Mouse (Mus musculus) embryonic facial prominence, embryonic 14.5 days (tissue): ENCODE measurements around the gene Olfr1217. TPM values are rescaled to one million over a fixed set of nuclear protein-coding genes. Genes with fewer than 3 reads are reported as not detected.
"Not testable (repeated sequence)": the region's sequence is repeated elsewhere in the genome, so short reads cannot be mapped to it uniquely, and the experiment has no call there.

Source experiments
- ATAC-seq: fragments of 200-750 bp; cut with Nextera tagmentation; 2 replicates; pipeline ENCODE4 v1.8.0; 2017; ENCODE audit warnings: low read depth, moderate number of reproducible peaks, moderate TSS enrichment
- DNase-seq: peaks from one replicate; pipeline ENCODE4 v3.0.0-alpha.2; 2015; ENCODE audit warnings: low spot score
- H3K27ac ChIP-seq: fragments of 300-500 bp; sonication (generic); replicated peaks from 2 replicates; pipeline ENCODE4 v1.5.1; 2014; ENCODE audit warnings: low read depth, mild to moderate bottlenecking, low read length, moderate library complexity
- H3K27me3 ChIP-seq: fragments of 300-500 bp; sonication (generic); replicated peaks from 2 replicates; pipeline ENCODE4 v1.6.1; 2014; ENCODE audit warnings: low read length; ENCODE audit not compliant: control insufficient read depth, insufficient read depth
- H3K36me3 ChIP-seq: fragments of 300-500 bp; sonication (generic); 2 replicates; pipeline ENCODE4 v1.6.1; 2014; ENCODE audit warnings: low read length, mixed read lengths; ENCODE audit not compliant: control insufficient read depth, insufficient read depth
- H3K4me1 ChIP-seq: fragments of 300-500 bp; sonication (generic); 2 replicates; pipeline ENCODE4 v1.6.1; 2014; ENCODE audit warnings: antibody characterized with exemption, low read length; ENCODE audit not compliant: control insufficient read depth, insufficient read depth
- H3K4me2 ChIP-seq: fragments of 300-500 bp; sonication (generic); 2 replicates; pipeline ENCODE4 v1.6.1; 2014; ENCODE audit warnings: low read depth, mild to moderate bottlenecking, low read length, moderate library complexity, mixed read lengths
- H3K4me3 ChIP-seq: fragments of 300-500 bp; sonication (generic); 2 replicates; pipeline ENCODE4 v1.5.1; 2014; ENCODE audit warnings: low read depth, mild to moderate bottlenecking, low read length
- H3K9ac ChIP-seq: fragments of 300-500 bp; sonication (generic); 2 replicates; pipeline ENCODE4 v1.6.1; 2014; ENCODE audit warnings: low read depth, mild to moderate bottlenecking, low read length, moderate library complexity, mixed read lengths
- H3K9me3 ChIP-seq: fragments of 300-500 bp; sonication (generic); 2 replicates; pipeline ENCODE4 v1.6.1; 2016; ENCODE audit warnings: low read length; ENCODE audit not compliant: control insufficient read depth
- WGBS: fragments of 180-500 bp; shearing (Covaris S2); extraction: QIAGEN DNeasy Blood & Tissue Kit; methylation state at CpG from one replicate; pipeline ENCODE4 v1.1.7; 2014; 5-methylcytosine and 5-hydroxymethylcytosine counted together
- polyA plus RNA-seq: library from polyadenylated mRNA; unstranded; fragments of >200 nt; fragmentation: Nextera tagmentation; extraction: Ambion mirVana; gene quantifications from 2 replicates; pipeline ENCODE4 v1.2.1, GENCODE M21; 2014

The Olfr1217 gene
- not detected in 2 replicates for polyA plus RNA-seq

DNA sequence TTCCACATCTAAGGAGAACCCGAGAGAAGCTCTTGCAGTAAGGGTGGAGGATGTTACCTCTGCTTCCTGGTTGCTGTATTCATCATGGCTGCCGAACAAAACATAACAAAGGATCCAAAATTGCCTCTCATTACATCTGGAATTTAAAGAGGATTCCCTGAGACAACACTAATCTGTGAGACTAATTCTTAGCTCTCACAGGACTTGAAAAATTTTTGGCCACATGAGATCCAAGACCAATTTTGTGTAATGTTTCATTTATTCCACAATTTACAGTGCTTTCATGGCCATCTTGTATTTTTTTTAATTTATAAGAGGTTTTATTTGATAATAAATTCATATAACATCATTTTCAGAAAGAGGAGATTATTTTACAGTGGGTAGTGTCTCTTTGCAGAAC lies at the start of gene Olfr1217:
TSS of gene Olfr1217 (minus strand) at position 101 of the 400 bp plus-strand sequence.
- Histone ChIP-seq H3K4me1 (no peaks in the 10 kb centered on the region), H3K27me3 (no peaks in the 10 kb centered on the region), H3K4me3 (no peak within 1 kb of the TSS), H3K36me3 (no peaks in the 10 kb centered on the region), H3K27ac (no peak within 1 kb of the TSS), H3K9ac (no peak within 1 kb of the TSS), H3K9me3 (no peaks in the 10 kb centered on the region), H3K4me2 (no peak within 1 kb of the TSS)
- WGBS, result 69% methylated on average over 2 of the region's 2 CpGs
- DNase-seq, result no peak
- no peak for ATAC-seq

GRCm38 (mm10) chr2:89081487-89081886 lies 49.6 kb upstream of the Olfr1217 start:
- Histone ChIP-seq H3K4me2 (no peak overlapping the region), H3K9me3 (no peaks in the 10 kb centered on the region), H3K27me3 (no peaks in the 10 kb centered on the region), H3K27ac (no peak overlapping the region), H3K36me3 (no peaks in the 10 kb centered on the region), H3K4me3 (no peak overlapping the region), H3K9ac (no peak overlapping the region), H3K4me1 (no peaks in the 10 kb centered on the region)
- DNase-seq (no peak), ATAC-seq (no peak)

GRCm38 (mm10) chr2:89061087-89061486 lies 29.2 kb upstream of the Olfr1217 start, which contains the start of gene Olfr1218:
Olfr1218 (minus strand) TSS chr2:89061187.
- DNase-seq, result no peak
- H3K4me3 ChIP-seq, result no peak within 1 kb of the TSS
- ATAC-seq, result no peak
- no peak within 1 kb of the TSS for H3K4me2 ChIP-seq
- H3K27ac ChIP-seq, result no peak within 1 kb of the TSS
- H3K9me3 ChIP-seq, result no peaks in the 10 kb centered on the region
- no peak within 1 kb of the TSS for H3K9ac ChIP-seq
- H3K4me1 ChIP-seq, result no peaks in the 10 kb centered on the region
- H3K36me3 ChIP-seq, result no peaks in the 10 kb centered on the region
- no peaks in the 10 kb centered on the region for H3K27me3 ChIP-seq

DNA sequence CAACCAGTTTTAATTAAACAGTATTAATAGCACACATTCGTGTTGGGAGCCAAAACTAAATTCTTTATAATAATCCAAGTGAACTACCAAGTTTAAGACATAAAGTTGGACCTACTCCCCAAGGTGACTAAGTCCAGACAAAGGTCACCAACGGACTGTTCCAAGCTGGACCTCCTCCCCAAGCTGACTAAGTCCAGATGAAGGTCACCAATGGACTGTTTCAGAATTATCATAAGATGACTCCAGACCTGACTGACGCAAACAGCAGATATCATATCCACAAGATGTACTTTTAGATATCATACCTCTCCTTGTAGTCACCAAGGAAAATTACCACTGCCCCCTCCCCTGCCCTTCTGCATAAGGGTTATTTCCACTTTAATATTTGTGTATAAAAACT lies 10.4 kb downstream of the Olfr1217 start:
- not testable (repeated sequence) for H3K36me3 ChIP-seq, H3K4me3 ChIP-seq, DNase-seq, H3K4me2 ChIP-seq, H3K27me3 ChIP-seq, H3K9ac ChIP-seq, H3K27ac ChIP-seq, ATAC-seq, H3K9me3 ChIP-seq, H3K4me1 ChIP-seq
- 67% methylated on average over 3 of the region's 3 CpGs for WGBS

DNA sequence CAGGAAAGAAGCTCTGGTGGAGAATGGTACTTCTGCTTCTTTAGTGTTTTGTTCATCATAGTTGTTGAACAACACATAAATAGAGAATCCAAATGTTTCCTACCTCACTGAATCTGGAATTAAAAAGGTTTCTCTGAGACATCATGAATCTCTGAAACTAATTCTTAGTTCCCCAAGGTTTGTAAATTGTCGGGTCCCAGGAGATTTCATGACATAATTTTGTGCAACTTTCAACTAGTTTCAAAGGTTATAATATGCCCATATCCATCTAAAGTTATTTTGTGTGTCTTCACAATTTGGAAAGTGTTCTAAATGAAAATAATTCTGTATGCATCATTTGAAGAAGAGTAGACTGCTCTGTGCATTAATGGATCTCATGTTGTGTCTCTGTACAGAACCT lies 13.6 kb downstream of the Olfr1217 start, which contains the start of gene Olfr1216:
TSS of gene Olfr1216 (minus strand) at position 101 of the 400 bp plus-strand sequence.
- ATAC-seq (no peak), DNase-seq (no peak)
- no peak within 1 kb of the TSS for H3K4me3 ChIP-seq
- H3K9me3 ChIP-seq, result no peaks in the 10 kb centered on the region
- H3K36me3 ChIP-seq, result no peaks in the 10 kb centered on the region
- H3K27ac ChIP-seq, result no peak within 1 kb of the TSS
- no peaks in the 10 kb centered on the region for H3K4me1 ChIP-seq
- H3K9ac ChIP-seq, result no peak within 1 kb of the TSS
- H3K27me3 ChIP-seq, result no peaks in the 10 kb centered on the region
- 73% methylated on average over 1 of the region's 1 CpGs for WGBS
- no peak within 1 kb of the TSS for H3K4me2 ChIP-seq

- H3K9me3 ChIP-seq, result no peaks in the 10 kb centered on the region
- H3K4me1 ChIP-seq, result no peaks in the 10 kb centered on the region
- H3K4me2 ChIP-seq, result no peak within 1 kb of the TSS
- H3K27ac ChIP-seq, result no peak within 1 kb of the TSS
- 65% methylated on average over 2 of the region's 2 CpGs for WGBS
- H3K27me3 ChIP-seq, result no peaks in the 10 kb centered on the region
- H3K9ac ChIP-seq, result no peak within 1 kb of the TSS
- no peaks in the 10 kb centered on the region for H3K36me3 ChIP-seq
- DNase-seq, result no peak
- no peak within 1 kb of the TSS for H3K4me3 ChIP-seq
- no peak for ATAC-seq
Observed at GRCm38 (mm10) chr2:89006873-89007272, 25.0 kb downstream of the Olfr1217 start, which contains the start of gene Olfr1215. Olfr1215 (minus strand) TSS chr2:89006973.

DNA sequence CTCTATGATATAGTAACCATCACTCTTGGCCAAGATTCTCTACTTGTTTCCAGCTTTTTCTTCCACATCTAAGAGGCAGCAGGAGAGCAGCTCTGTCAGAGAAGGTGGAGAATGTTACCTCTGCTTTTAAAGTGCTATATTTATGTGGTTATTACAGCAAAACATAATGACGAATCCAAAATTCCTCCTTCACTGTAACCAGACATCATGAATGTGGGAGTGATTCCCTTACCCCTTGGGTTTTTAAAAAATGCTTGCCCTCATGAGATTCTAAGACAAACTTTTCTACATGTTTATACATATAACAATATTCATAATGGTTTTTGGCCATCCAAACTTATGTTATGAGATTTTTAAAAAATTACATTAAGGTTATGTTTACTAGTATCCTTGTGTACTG lies 39.3 kb downstream of the Olfr1217 start, which contains the start of gene Olfr1214:
TSS of gene Olfr1214 (minus strand) at position 101 of the 400 bp plus-strand sequence.
- no peak within 1 kb of the TSS for H3K27ac ChIP-seq
- WGBS, result 78% methylated on average over 1 of the region's 1 CpGs
- H3K36me3 ChIP-seq, result no peaks in the 10 kb centered on the region
- H3K27me3 ChIP-seq, result no peaks in the 10 kb centered on the region
- no peaks in the 10 kb centered on the region for H3K4me1 ChIP-seq
- no peak within 1 kb of the TSS for H3K4me2 ChIP-seq
- H3K4me3 ChIP-seq, result no peak within 1 kb of the TSS
- DNase-seq (no peak), ATAC-seq (no peak)
- H3K9me3 ChIP-seq, result no peaks in the 10 kb centered on the region
- H3K9ac ChIP-seq, result no peak within 1 kb of the TSS

DNA sequence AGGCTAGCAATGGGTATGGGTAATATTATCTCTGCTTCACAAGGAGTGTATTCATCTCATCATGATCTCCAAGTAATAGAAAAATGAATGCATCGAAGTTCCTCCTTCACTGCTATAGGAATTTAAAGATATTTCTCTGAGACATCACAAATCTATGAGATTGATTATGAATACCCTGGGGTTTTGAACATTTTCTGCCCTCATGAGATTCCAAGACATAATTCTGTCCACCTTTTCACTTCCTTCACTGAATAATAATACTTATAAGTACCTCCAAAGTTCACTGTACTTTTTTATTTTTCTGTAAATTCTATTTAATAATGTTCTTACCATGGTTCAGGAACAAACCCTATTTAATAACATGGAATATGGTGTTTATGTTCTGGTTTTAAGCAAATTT lies 51.7 kb downstream of the Olfr1217 start, which contains the start of gene Gm13762:
TSS of gene Gm13762 (minus strand) at position 101 of the 400 bp plus-strand sequence.
- no peak for ATAC-seq
- 57% methylated on average over 1 of the region's 1 CpGs for WGBS
- Histone ChIP-seq H3K27me3 (no peaks in the 10 kb centered on the region), H3K4me1 (no peaks in the 10 kb centered on the region), H3K36me3 (no peaks in the 10 kb centered on the region), H3K9me3 (no peaks in the 10 kb centered on the region), H3K4me2 (no peak within 1 kb of the TSS), H3K9ac (no peak within 1 kb of the TSS), H3K27ac (no peak within 1 kb of the TSS), H3K4me3 (no peak within 1 kb of the TSS)
- no peak for DNase-seq
